Mouse (Mus musculus): ENCODE measurements around the gene Rab4b.

GRCm38 (mm10) chr7:27177942-27178323 lies 763 bp downstream of the Rab4b start:
- TF ChIP-seq CTCF (IDR thresholded peaks at IDR 0.05; ENCODE audit: low read depth): no peak
- no peak for TF ChIP-seq EP300 (IDR thresholded peaks at IDR 0.05; ENCODE audit: low read depth)

Data from liver, embryonic 14.5 days (tissue).